8 mouse cellular contexts compared by ENCODE assay signal in genomic region chr5:113503276-113503675, GRCm38 (mm10). TPM values are rescaled to one million over a fixed set of nuclear protein-coding genes. Genes with fewer than 3 reads are reported as not detected.
A peak's percentile ranks its signal among the peaks of the same experiment; 100 is the strongest.
DNase-seq lines count a peak whose midpoint lies in the region; ATAC-seq and TF ChIP-seq lines count a peak whose summit lies in the region.

No protein-coding gene starts in this region.

- H3K36me3 ChIP-seq in embryonic facial prominence, embryonic 15.5 days = no peaks in the 10 kb centered on the region
- no peaks in the 10 kb centered on the region for H3K36me3 ChIP-seq in limb, embryonic 11.5 days (ENCODE audit: control insufficient read depth, insufficient read depth, low read length)

- TF ChIP-seq CTCF in left cerebral cortex, adult 2 months (IDR thresholded peaks at IDR 0.05) = no peak

- no peak overlapping the region for H3K9ac ChIP-seq in embryonic facial prominence, embryonic 15.5 days
- no peak overlapping the region for H3K9ac ChIP-seq in limb, embryonic 11.5 days (ENCODE audit: low read length)

- H3K4me3 ChIP-seq in left cerebral cortex, adult 2 months = no peak overlapping the region
- no peak overlapping the region for H3K4me3 ChIP-seq in embryonic facial prominence, embryonic 15.5 days (replicated peaks)
- no peak overlapping the region for H3K4me3 ChIP-seq in limb, embryonic 11.5 days (ENCODE audit: low read depth, low read length)

- intact Hi-C loops in left cerebral cortex, adult 2 months (cut with DNase I) = no loop called here

- H3K9me3 ChIP-seq in embryonic facial prominence, embryonic 15.5 days (replicated peaks) = no peaks in the 10 kb centered on the region
- no peaks in the 10 kb centered on the region for H3K9me3 ChIP-seq in limb, embryonic 11.5 days (ENCODE audit: control insufficient read depth, low read length)

- H3K27me3 ChIP-seq in embryonic facial prominence, embryonic 15.5 days = 0 out of 2 replicates have a peak, but pooled peaks cover 3% of the 10 kb centered on the region
- H3K27me3 ChIP-seq in limb, embryonic 11.5 days (ENCODE audit: control insufficient read depth, insufficient read depth, low read length) = no peaks in the 10 kb centered on the region

- H3K27ac ChIP-seq in left cerebral cortex, adult 2 months = peak overlapping the region; percentile 61
- H3K27ac ChIP-seq in embryonic facial prominence, embryonic 15.5 days (replicated peaks) = no peak overlapping the region
- H3K27ac ChIP-seq in limb, embryonic 11.5 days (replicated peaks; ENCODE audit: low read depth, low read length) = no peak overlapping the region

- ATAC-seq in embryonic facial prominence, embryonic 15.5 days (ENCODE audit: insufficient number of reproducible peaks, low FRiP score, low TSS enrichment, low read depth) = no peak
- no peak for ATAC-seq in limb, embryonic 11.5 days (ENCODE audit: insufficient number of reproducible peaks, low FRiP score, low TSS enrichment, low read depth)

- peak overlapping the region; percentile 3; the same call in 1 of the 2 replicates for H3K4me2 ChIP-seq in embryonic facial prominence, embryonic 15.5 days (replicated peaks)
- peak overlapping the region; percentile 22; the same call in 1 of the 2 replicates for H3K4me2 ChIP-seq in limb, embryonic 11.5 days (ENCODE audit: low read depth, severe bottlenecking)

- DNase-seq in left cerebral cortex, adult 2 months (ENCODE audit: extremely low spot score in 1 of 2, low spot score in 2 of 2) = peak; percentile 41 to 44
- DNase-seq in left cerebral cortex, adult 8-10 months (ENCODE audit: low spot score in 2 of 2) = no peak
- peak; percentile 38 for DNase-seq in limb, embryonic 11.5 days (ENCODE audit: low spot score)
- peak; percentile 47 for DNase-seq in right cerebral cortex, postnatal 25 days
- DNase-seq in thymus, postnatal 4 days = no peak
- no peak for DNase-seq in adipocyte (ENCODE audit: low spot score)
- no peak for DNase-seq in adrenal gland, postnatal 10 days

- H3K4me1 ChIP-seq in embryonic facial prominence, embryonic 15.5 days = peaks cover 25% of the 10 kb centered on the region
- H3K4me1 ChIP-seq in limb, embryonic 11.5 days (ENCODE audit: control insufficient read depth, insufficient read depth, low read length) = peaks cover 21% of the 10 kb centered on the region

- WGBS in embryonic facial prominence, embryonic 15.5 days = 13% methylated on average over 10 of the region's 10 CpGs
- 13% methylated on average over 10 of the region's 10 CpGs for WGBS in limb, embryonic 11.5 days

RNA-seq across cellular contexts. Expression of gene Wscd2, which starts 13.1 kb away (rescaled TPM):
- total RNA-seq in left cerebral cortex, adult 2 months (2021) = 10 to 100 TPM; 54.5 to 65.7 TPM
- 10 to 100 TPM; 53.3 to 55.9 (median 53.6) TPM for total RNA-seq in left cerebral cortex, adult 8-10 months (2022)
- polyA plus RNA-seq in embryonic facial prominence, embryonic 15.5 days (2015; fragmentation: Nextera tagmentation; extraction: Ambion mirVana) = 13.2 and 14.7 TPM in 2 replicates
- polyA plus RNA-seq in limb, embryonic 11.5 days (2014; fragmentation: Nextera tagmentation; extraction: Ambion mirVana) = 2.0 and 2.9 TPM in 2 replicates
- total RNA-seq in adrenal gland, postnatal 10 days (2021) = 1 to 10 TPM; 6.5 to 6.7 TPM

Comparison
In these comparisons a context has a peak if more than half of its experiments do, and no peak if none do; other contexts are left out.
1. DNase-seq: peak in left cerebral cortex, adult 2 months (2 of 2), limb, embryonic 11.5 days (single experiment) and right cerebral cortex, postnatal 25 days (single experiment); none in left cerebral cortex, adult 8-10 months (0 of 2), thymus, postnatal 4 days (single experiment), adipocyte (single experiment) and adrenal gland, postnatal 10 days (single experiment).
2. RNA of gene Wscd2, which starts 13.1 kb away (total RNA-seq): 54.5 to 65.7 TPM in left cerebral cortex, adult 2 months and 53.3 to 55.9 TPM in left cerebral cortex, adult 8-10 months; 6.5 to 6.7 TPM in adrenal gland, postnatal 10 days; every median in the first group is over 4 times any median in the second.